Mouse (Mus musculus) liver, postnatal 0 days (tissue): ENCODE measurements around the gene Ephb1.

ENCODE experiments used
- CTCF ChIP-seq: sonication (generic); IDR thresholded peaks from 2 replicates; pipeline ENCODE4 v1.5.1; 2016; ENCODE audit warnings: antibody characterized with exemption, low read depth
- EP300 ChIP-seq: IDR thresholded peaks from 2 replicates; pipeline ENCODE4 v1.6.1; 2016; ENCODE audit warnings: antibody characterized with exemption, low read depth, mild to moderate bottlenecking

- TF ChIP-seq CTCF (no peak), EP300 (no peak)
Measured at GRCm38 (mm10) chr9:101971806-101972205, 382.7 kb downstream of the Ephb1 start.
